Mouse (Mus musculus): ENCODE measurements around the gene Abcc8.

DNA sequence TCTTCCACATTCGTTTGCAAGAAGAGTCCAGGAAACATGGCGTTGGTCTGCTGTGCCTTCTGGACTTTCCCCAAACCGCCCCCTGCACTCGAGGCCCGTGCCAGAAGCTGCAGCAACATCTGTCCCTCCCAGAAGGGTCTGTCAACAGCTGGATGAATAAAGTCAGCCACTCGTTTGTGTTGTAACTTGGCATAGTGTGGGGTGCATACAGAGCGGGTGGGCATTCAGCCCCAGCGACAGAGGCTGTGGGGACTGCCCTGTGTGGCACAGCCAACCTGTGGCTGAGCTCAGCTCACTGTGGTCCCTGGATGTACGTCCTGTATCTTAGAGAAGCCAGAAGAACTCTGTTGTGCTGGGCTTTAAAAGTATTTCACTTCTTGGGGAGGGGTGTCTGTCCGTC, 95.8 kb downstream of the Abcc8 start:
- no peak for TF ChIP-seq CTCF (IDR thresholded peaks at IDR 0.05; ENCODE audit: control insufficient read depth, insufficient read depth, low read length)
- no peak for TF ChIP-seq POLR2A (IDR thresholded peaks at IDR 0.05; ENCODE audit: borderline replicate concordance, control insufficient read depth, low read depth, low read length)

Measured in bone marrow, adult 2 months (tissue).